Mouse (Mus musculus): ENCODE results near the gene Rcn2.

GRCm38 (mm10) chr9:56097584-56098298 lies 56.1 kb downstream of the Rcn2 start:
- TF ChIP-seq CTCF (IDR thresholded peaks at IDR 0.05; ENCODE audit: low read depth) (no peak), EP300 (optimal IDR thresholded peaks at IDR 0.05) (no peak)
